Mouse (Mus musculus) thymus, adult 18-20 months (tissue): ENCODE measurements around the gene Il18.
"Not testable (repeated sequence)": the region's sequence is repeated elsewhere in the genome, so short reads cannot be mapped to it uniquely, and the experiment has no call there.

Experiments used
- DNase-seq, 2 experiments: peaks; one replicate each; pipeline ENCODE4 v3.0.0; 2022; ENCODE audit warnings: mixed read lengths in 2 of 2

Il18 gene

DNA sequence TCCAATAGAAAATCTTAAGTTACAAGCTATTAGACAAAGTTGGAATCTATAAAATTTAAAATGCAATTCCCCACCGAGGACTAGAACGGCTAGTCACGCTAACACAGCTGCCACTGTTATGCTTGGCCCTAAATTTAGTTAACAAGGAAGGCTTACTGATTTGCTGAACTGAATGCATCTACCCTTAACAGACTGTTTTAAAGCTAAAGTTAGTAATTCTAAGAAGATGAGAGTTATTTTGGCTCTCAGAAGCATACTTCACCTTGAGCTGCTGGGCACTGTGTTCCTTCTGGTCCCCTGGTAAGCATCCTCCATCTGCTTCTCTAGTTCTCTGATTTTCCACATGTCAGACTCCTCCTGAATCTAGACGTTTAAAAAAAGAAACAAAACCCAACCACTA lies 57.5 kb downstream of the Il18 start:
- no peak for DNase-seq

DNA sequence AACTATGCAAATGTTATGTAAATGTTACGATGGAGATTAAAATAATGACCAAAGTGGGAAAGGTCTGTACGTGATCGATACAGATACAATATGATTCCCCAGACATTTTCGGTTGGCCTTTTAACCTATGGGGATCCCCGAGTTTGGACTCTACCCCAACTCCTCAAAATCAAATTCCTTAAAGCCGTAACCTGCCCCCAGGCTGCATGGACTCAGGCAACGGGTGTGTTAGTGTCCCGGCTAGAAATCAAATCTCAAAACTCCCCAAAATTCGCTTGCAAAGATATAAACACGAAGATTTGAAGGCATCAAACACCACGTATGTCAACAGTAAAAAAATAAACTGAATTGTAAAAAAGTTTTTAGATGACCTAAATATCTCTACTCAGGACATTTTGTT lies 61.5 kb downstream of the Il18 start:
- no peak for DNase-seq

- peak; percentile 63 to 71 for DNase-seq
Measured at GRCm38 (mm10) chr9:50616766-50617603, 62.4 kb downstream of the Il18 start, which contains the start of the genes Pih1d2 and Nkapd1. Gene Pih1d2 (plus strand): TSS chr9:50617321. Gene Nkapd1 (minus strand): TSS chr9:50617464.

DNA sequence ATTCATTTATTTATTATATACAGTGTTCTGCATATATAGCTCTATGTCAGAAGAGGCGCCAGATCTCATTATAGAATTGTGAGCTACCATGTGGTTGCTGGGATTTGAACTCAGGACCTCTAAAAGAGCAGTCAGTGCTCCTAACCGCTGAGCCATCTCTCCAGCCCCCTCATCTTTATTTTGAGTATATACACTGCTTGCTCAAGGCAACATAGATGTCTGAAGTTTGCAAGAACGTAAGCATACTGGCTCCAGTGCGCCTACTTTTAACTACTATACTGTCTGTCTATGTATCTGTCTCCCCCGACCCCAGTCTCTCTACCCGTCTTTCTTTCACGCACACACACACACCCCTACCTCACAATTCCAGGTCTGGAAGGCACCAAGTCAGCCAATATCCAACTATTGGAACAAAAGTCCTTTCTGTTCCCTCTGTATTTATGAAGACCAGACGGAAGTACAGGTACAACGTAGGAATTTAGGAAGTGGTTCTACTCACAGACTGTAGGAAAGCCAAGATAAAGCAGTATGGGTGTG lies 63.2 kb downstream of the Il18 start:
- no peak for DNase-seq

DNA sequence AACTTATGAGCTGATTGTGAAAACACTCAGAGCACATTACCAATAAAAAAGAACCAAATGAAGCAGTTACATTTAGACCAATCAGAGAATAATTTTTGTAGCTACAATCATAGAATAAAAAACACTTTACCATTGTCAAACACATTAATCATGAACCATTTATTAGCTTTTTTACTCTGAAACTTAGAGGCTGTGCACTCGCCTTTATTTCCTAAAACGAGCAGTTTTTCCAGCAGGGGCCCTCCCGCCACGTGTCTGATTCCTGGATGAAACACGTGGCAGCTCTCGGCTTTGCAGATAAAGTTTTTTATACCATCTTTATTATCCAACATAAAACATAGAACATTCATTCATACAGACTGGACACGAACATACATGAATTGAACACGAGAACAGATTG lies 76.3 kb downstream of the Il18 start:
- DNase-seq: not testable (repeated sequence)
